ENCODE assay signal across 17 mouse cellular contexts in genomic region chr14:105615766-105616165, GRCm38 (mm10).
A peak's percentile ranks its signal among the peaks of the same experiment; 100 is the strongest.
DNase-seq lines count a peak whose midpoint lies in the region; ATAC-seq and TF ChIP-seq lines count a peak whose summit lies in the region.
"Had no signal": no experiment of that assay in that cellular context is flagged by ENCODE, and none has a peak within 500 bp of the region (broad histone marks: within the 10 kb centered on the region; RNA-seq: fewer than 3 reads in every experiment).

No protein-coding gene starts in this region.

- TF ChIP-seq CTCF in heart, postnatal 0 days (IDR thresholded peaks at IDR 0.05; ENCODE audit: low read depth): no peak

- H3K4me2 ChIP-seq in heart, embryonic 12.5 days: no peak overlapping the region
- no peak overlapping the region for H3K4me2 ChIP-seq in heart, embryonic 11.5 days
- no peak overlapping the region for H3K4me2 ChIP-seq in heart, postnatal 0 days (ENCODE audit: low read depth, low read length)
- H3K4me2 ChIP-seq in myocyte (ENCODE audit: low read depth): peak overlapping the region; percentile 77
- H3K4me2 ChIP-seq in forebrain, embryonic 11.5 days (ENCODE audit: low read depth, low read length, severe bottlenecking): no peak overlapping the region
- H3K4me2 ChIP-seq: hindbrain, embryonic 15.5 days; limb, embryonic 13.5 days; midbrain, embryonic 15.5 days had no signal

- H3ac ChIP-seq in myocyte (ENCODE audit: control insufficient read depth, insufficient read length): no peak overlapping the region

- no peaks in the 10 kb centered on the region for H3K36me3 ChIP-seq in heart, embryonic 12.5 days
- H3K36me3 ChIP-seq in heart, embryonic 11.5 days (ENCODE audit: control insufficient read depth, insufficient read depth, low read length): no peaks in the 10 kb centered on the region
- H3K36me3 ChIP-seq in heart, postnatal 0 days (replicated peaks; ENCODE audit: control insufficient read depth, insufficient read depth, low read length): no peaks in the 10 kb centered on the region
- H3K36me3 ChIP-seq in myocyte (ENCODE audit: control insufficient read depth, insufficient read depth): no peaks in the 10 kb centered on the region
- no peaks in the 10 kb centered on the region for H3K36me3 ChIP-seq in forebrain, embryonic 11.5 days (ENCODE audit: control insufficient read depth, insufficient read depth, low read length)
- H3K36me3 ChIP-seq: hindbrain, embryonic 15.5 days; limb, embryonic 13.5 days; midbrain, embryonic 15.5 days had no signal

- H3K4me1 ChIP-seq in heart, embryonic 12.5 days (replicated peaks): peaks cover 14% of the 10 kb centered on the region
- H3K4me1 ChIP-seq in heart, embryonic 11.5 days (ENCODE audit: control insufficient read depth, insufficient read depth, low read length): no peaks in the 10 kb centered on the region; the same call in 1 of the 2 replicates
- peaks cover 10% of the 10 kb centered on the region for H3K4me1 ChIP-seq in heart, postnatal 0 days (ENCODE audit: control insufficient read depth, insufficient read depth)
- no peaks in the 10 kb centered on the region for H3K4me1 ChIP-seq in forebrain, embryonic 11.5 days (replicated peaks; ENCODE audit: control insufficient read depth, insufficient read depth, low read length)
- H3K4me1 ChIP-seq: hindbrain, embryonic 15.5 days; limb, embryonic 13.5 days; midbrain, embryonic 15.5 days had no signal

- no peak overlapping the region for H3K27ac ChIP-seq in heart, embryonic 12.5 days (ENCODE audit: poor library complexity, severe bottlenecking)
- H3K27ac ChIP-seq in heart, embryonic 11.5 days (ENCODE audit: low read depth, low read length): no peak overlapping the region
- no peak overlapping the region for H3K27ac ChIP-seq in heart, postnatal 0 days (ENCODE audit: low read depth)
- no peak overlapping the region for H3K27ac ChIP-seq in forebrain, embryonic 11.5 days (ENCODE audit: low read depth, low read length)
- H3K27ac ChIP-seq: hindbrain, embryonic 15.5 days; limb, embryonic 13.5 days; midbrain, embryonic 15.5 days had no signal

- no peaks in the 10 kb centered on the region for H3K79me2 ChIP-seq in myocyte (ENCODE audit: control insufficient read depth, insufficient read depth)

- H3K9ac ChIP-seq in heart, embryonic 12.5 days: no peak overlapping the region
- H3K9ac ChIP-seq in heart, embryonic 11.5 days (ENCODE audit: low read depth, low read length): no peak overlapping the region
- no peak overlapping the region for H3K9ac ChIP-seq in heart, postnatal 0 days (replicated peaks; ENCODE audit: low read depth, low read length)
- H3K9ac ChIP-seq in forebrain, embryonic 11.5 days (ENCODE audit: low read length): no peak overlapping the region
- H3K9ac ChIP-seq: forebrain, postnatal 0 days; hindbrain, embryonic 15.5 days; limb, embryonic 13.5 days; midbrain, embryonic 15.5 days had no signal

- peak; percentile 22; the same call in 1 of the 2 replicates for ATAC-seq in heart, embryonic 12.5 days (ENCODE audit: insufficient number of reproducible peaks, low FRiP score)
- ATAC-seq in heart, embryonic 11.5 days (replicated peaks; ENCODE audit: insufficient number of reproducible peaks, low FRiP score, low TSS enrichment): no peak
- 0 out of 2 replicates have a peak, but pooled peaks have one; percentile 17 for ATAC-seq in heart, postnatal 0 days (ENCODE audit: insufficient read depth, low read depth)
- no peak for ATAC-seq in forebrain, embryonic 11.5 days (replicated peaks; ENCODE audit: low FRiP score)
- ATAC-seq: forebrain, postnatal 0 days; midbrain, embryonic 15.5 days had no signal

- no peaks in the 10 kb centered on the region for H3K27me3 ChIP-seq in heart, embryonic 12.5 days (replicated peaks)
- H3K27me3 ChIP-seq in heart, embryonic 11.5 days (ENCODE audit: control insufficient read depth, insufficient read depth, low read length): no peaks in the 10 kb centered on the region
- H3K27me3 ChIP-seq in heart, postnatal 0 days (ENCODE audit: control insufficient read depth, insufficient read depth, low read length): no peaks in the 10 kb centered on the region
- no peaks in the 10 kb centered on the region for H3K27me3 ChIP-seq in myocyte (ENCODE audit: control insufficient read depth, insufficient read depth, insufficient read length)
- H3K27me3 ChIP-seq in forebrain, embryonic 11.5 days (ENCODE audit: control insufficient read depth, insufficient read depth, low read length): no peaks in the 10 kb centered on the region
- H3K27me3 ChIP-seq: hindbrain, embryonic 15.5 days; limb, embryonic 13.5 days; midbrain, embryonic 15.5 days had no signal

- WGBS in heart, embryonic 12.5 days: 57% methylated on average over 3 of the region's 3 CpGs
- 60% methylated on average over 3 of the region's 3 CpGs for WGBS in heart, embryonic 11.5 days (ENCODE audit: insufficient replicate concordance)
- 46% methylated on average over 3 of the region's 3 CpGs for WGBS in heart, postnatal 0 days
- WGBS in forebrain, embryonic 11.5 days: 88% methylated on average over 3 of the region's 3 CpGs

- TF ChIP-seq EP300 in heart, postnatal 0 days (IDR thresholded peaks at IDR 0.05; ENCODE audit: low read depth): no peak

- DNase-seq in Muller cell, postnatal 12 days (ENCODE audit: inconsistent ontology term): peak; percentile 81
- peak; percentile 25 for DNase-seq in heart, postnatal 0 days (ENCODE audit: low spot score)
- DNase-seq in forebrain, embryonic 11.5 days (ENCODE audit: low spot score): no peak
- DNase-seq in layer of hippocampus, postnatal 14 days (ENCODE audit: low spot score in 2 of 2): no peak
- no peak for DNase-seq in thymus, postnatal 36 days
- DNase-seq: cerebellum, postnatal 14 days; forebrain, postnatal 0 days; gastrocnemius, postnatal 14 days; kidney, adult 8-10 months; right cerebral cortex, postnatal 25 days; thymus, adult 2 months had no signal

- no peak overlapping the region for H3K4me3 ChIP-seq in heart, embryonic 12.5 days
- H3K4me3 ChIP-seq in heart, embryonic 11.5 days (ENCODE audit: low read depth, low read length): no peak overlapping the region
- no peak overlapping the region for H3K4me3 ChIP-seq in heart, postnatal 0 days (ENCODE audit: low read depth, low read length)
- no peak overlapping the region for H3K4me3 ChIP-seq in myocyte
- H3K4me3 ChIP-seq in forebrain, embryonic 11.5 days (ENCODE audit: low read depth, low read length): no peak overlapping the region
- H3K4me3 ChIP-seq: hindbrain, embryonic 15.5 days; limb, embryonic 13.5 days; midbrain, embryonic 15.5 days had no signal

- no peaks in the 10 kb centered on the region; the same call in 1 of the 2 replicates for H3K9me3 ChIP-seq in heart, embryonic 12.5 days (replicated peaks)
- H3K9me3 ChIP-seq in heart, embryonic 11.5 days (replicated peaks; ENCODE audit: control insufficient read depth, low read length): no peaks in the 10 kb centered on the region
- H3K9me3 ChIP-seq in heart, postnatal 0 days (replicated peaks; ENCODE audit: control insufficient read depth, low read length): no peaks in the 10 kb centered on the region
- H3K9me3 ChIP-seq in forebrain, embryonic 11.5 days (ENCODE audit: control insufficient read depth, low read length): no peaks in the 10 kb centered on the region
- H3K9me3 ChIP-seq: hindbrain, embryonic 15.5 days; limb, embryonic 13.5 days; midbrain, embryonic 15.5 days had no signal

- TF ChIP-seq POLR2A in myocyte (IDR thresholded peaks at IDR 0.05; ENCODE audit: insufficient read length, low read depth): no peak

TF ChIP-seq in myocyte, 11 proteins besides CTCF, POLR2A, EP300 and RAD21:
- TF ChIP-seq E2F4 (IDR thresholded peaks at IDR 0.05; ENCODE audit: insufficient read depth): no peak
- TF ChIP-seq MYOD1 (IDR thresholded peaks at IDR 0.05; ENCODE audit: control insufficient read depth in 1 of 3, insufficient read length in 2 of 3, low read depth in 2 of 3): peak in 2 of 3 experiments; percentile 47 to 71
- peak; percentile 69 for TF ChIP-seq CEBPB (IDR thresholded peaks at IDR 0.05; ENCODE audit: insufficient read depth, poor library complexity, severe bottlenecking)

Comparison
In these comparisons a context has a peak if more than half of its experiments do, and no peak if none do; other contexts are left out.
1. ATAC-seq: peak in heart, embryonic 12.5 days (single experiment) and heart, postnatal 0 days (single experiment); none in heart, embryonic 11.5 days (single experiment) and forebrain, embryonic 11.5 days (single experiment).
2. DNase-seq: peak in Muller cell, postnatal 12 days (single experiment) and heart, postnatal 0 days (single experiment); none in forebrain, embryonic 11.5 days (single experiment), layer of hippocampus, postnatal 14 days (0 of 2) and thymus, postnatal 36 days (0 of 2).